Mouse (Mus musculus): ENCODE data around the gene Cd300ld5. TPM values are rescaled to one million over a fixed set of nuclear protein-coding genes. Genes with fewer than 3 reads are reported as not detected.

Cd300ld5 gene
- polyA plus RNA-seq, 1 experiment, result 0.16 TPM

DNA sequence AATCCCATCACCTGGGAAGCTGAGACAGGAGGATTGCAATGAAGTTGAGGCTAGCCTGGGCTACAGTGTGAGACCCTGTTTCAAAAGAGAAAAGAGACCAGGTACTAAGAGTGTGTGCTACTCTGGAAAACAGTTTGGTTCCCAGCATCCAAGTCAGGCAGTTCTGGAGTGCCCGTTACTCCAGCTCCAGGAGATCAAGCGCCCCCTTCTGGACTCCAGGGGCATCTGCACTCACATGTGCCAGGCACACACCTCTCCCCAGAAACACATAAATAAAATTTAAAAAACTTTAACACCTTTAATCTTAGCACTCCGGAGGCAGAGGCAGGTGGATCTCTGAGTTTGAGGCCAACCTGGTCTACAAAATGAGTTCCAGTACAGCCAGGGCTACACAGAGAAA is 43.8 kb upstream of the Cd300ld5 start:
- Histone ChIP-seq H3ac (ENCODE audit: control insufficient read depth, insufficient read length, low read depth) (no peak overlapping the region), H3K4me3 (ENCODE audit: insufficient read depth, poor library complexity, severe bottlenecking) (no peak overlapping the region), H3K79me2 (ENCODE audit: control insufficient read depth, insufficient read depth) (no peaks in the 10 kb centered on the region), H3K79me3 (ENCODE audit: low read depth) (no peaks in the 10 kb centered on the region), H3K27me3 (ENCODE audit: control insufficient read depth, insufficient read depth, insufficient read length) (no peaks in the 10 kb centered on the region), H3K36me3 (ENCODE audit: control insufficient read depth, insufficient read depth) (no peaks in the 10 kb centered on the region)
- no peak for TF ChIP-seq CEBPB (IDR thresholded peaks at IDR 0.05; ENCODE audit: low read depth)

DNA sequence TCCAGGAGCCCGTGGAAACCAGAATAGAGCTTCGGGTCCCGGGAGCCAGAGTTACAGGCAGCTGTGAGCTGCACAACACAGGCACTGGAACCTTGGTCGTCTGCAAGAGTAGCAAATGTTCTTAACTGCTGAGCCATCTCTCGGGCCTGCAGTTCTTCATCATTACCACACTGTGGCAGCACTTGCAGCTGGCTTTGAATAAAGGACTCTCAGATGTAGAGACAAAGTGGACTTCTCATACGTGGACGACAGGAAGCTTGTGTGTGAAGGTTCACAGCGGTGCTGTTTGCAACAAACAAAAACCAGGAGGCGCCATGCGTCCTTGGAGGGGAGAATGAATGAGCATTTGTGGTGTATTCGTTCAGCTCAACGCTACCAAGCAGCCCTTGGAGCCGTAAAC is 43.3 kb upstream of the Cd300ld5 start:
- H3ac ChIP-seq (ENCODE audit: control insufficient read depth, insufficient read length, low read depth), result no peak overlapping the region
- no peaks in the 10 kb centered on the region for H3K27me3 ChIP-seq (ENCODE audit: control insufficient read depth, insufficient read depth, insufficient read length)
- H3K4me3 ChIP-seq (ENCODE audit: insufficient read depth, poor library complexity, severe bottlenecking), result no peak overlapping the region
- no peaks in the 10 kb centered on the region for H3K79me2 ChIP-seq (ENCODE audit: control insufficient read depth, insufficient read depth)
- H3K36me3 ChIP-seq (ENCODE audit: control insufficient read depth, insufficient read depth), result no peaks in the 10 kb centered on the region
- peak; percentile 13 for TF ChIP-seq CTCF (IDR thresholded peaks at IDR 0.05; ENCODE audit: control insufficient read depth, insufficient read depth, insufficient read length)
- no peak for TF ChIP-seq MYOD1 (IDR thresholded peaks at IDR 0.05; ENCODE audit: control insufficient read depth, insufficient read length, low read depth)
- TF ChIP-seq FOSL1 (IDR thresholded peaks at IDR 0.05; ENCODE audit: insufficient read depth, low read length, poor library complexity, severe bottlenecking), result no peak
- TF ChIP-seq MYOG (IDR thresholded peaks at IDR 0.05; ENCODE audit: control insufficient read depth, extremely low read depth, insufficient read length), result no peak
- no peaks in the 10 kb centered on the region for H3K79me3 ChIP-seq (ENCODE audit: low read depth)

DNA sequence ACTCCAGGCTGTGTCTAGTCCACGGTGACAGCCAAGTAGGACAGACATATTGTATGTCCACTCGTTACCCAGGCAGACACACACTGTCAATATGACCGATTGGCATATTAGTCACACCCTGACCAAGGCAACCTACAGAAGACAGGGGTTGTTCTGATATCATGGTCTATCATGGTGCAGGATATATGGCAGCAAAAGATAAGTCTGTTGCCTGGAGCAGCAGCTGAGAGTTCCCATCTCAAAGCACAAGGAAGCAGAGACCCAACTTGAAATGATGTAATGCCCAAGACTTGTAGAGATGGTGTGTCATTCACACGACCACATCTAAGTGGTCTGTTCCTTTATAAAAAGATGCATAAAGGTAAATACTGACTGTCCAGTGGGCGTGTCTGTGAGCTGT is 41.1 kb upstream of the Cd300ld5 start:
- Histone ChIP-seq H3K27me3 (ENCODE audit: control insufficient read depth, insufficient read depth, insufficient read length) (no peaks in the 10 kb centered on the region), H3K79me3 (ENCODE audit: low read depth) (no peaks in the 10 kb centered on the region), H3K79me2 (ENCODE audit: control insufficient read depth, insufficient read depth) (no peaks in the 10 kb centered on the region), H3ac (ENCODE audit: control insufficient read depth, insufficient read length, low read depth) (no peak overlapping the region), H3K4me3 (ENCODE audit: insufficient read depth, poor library complexity, severe bottlenecking) (no peak overlapping the region), H3K36me3 (ENCODE audit: control insufficient read depth, insufficient read depth) (no peaks in the 10 kb centered on the region)
- no peak for TF ChIP-seq MAX (IDR thresholded peaks at IDR 0.05)
- no peak for TF ChIP-seq CEBPB (IDR thresholded peaks at IDR 0.05; ENCODE audit: low read depth)
- no peak for TF ChIP-seq USF1 (IDR thresholded peaks at IDR 0.05; ENCODE audit: low read depth)
- TF ChIP-seq FOSL1 (IDR thresholded peaks at IDR 0.05; ENCODE audit: insufficient read depth, low read length, poor library complexity, severe bottlenecking), result no peak
- TF ChIP-seq CTCF (IDR thresholded peaks at IDR 0.05; ENCODE audit: control insufficient read depth, insufficient read depth, insufficient read length), result no peak
- TF ChIP-seq MYOG (IDR thresholded peaks at IDR 0.05; ENCODE audit: control insufficient read depth, extremely low read depth, insufficient read length), result no peak
- no peak for TF ChIP-seq MYOD1 (IDR thresholded peaks at IDR 0.05; ENCODE audit: control insufficient read depth, insufficient read length, low read depth)

- H3K36me3 ChIP-seq (ENCODE audit: control insufficient read depth, insufficient read depth), result no peaks in the 10 kb centered on the region
- no peak overlapping the region for H3ac ChIP-seq (ENCODE audit: control insufficient read depth, insufficient read length, low read depth)
- H3K79me3 ChIP-seq (ENCODE audit: low read depth), result no peaks in the 10 kb centered on the region
- no peaks in the 10 kb centered on the region for H3K79me2 ChIP-seq (ENCODE audit: control insufficient read depth, insufficient read depth)
- no peak for TF ChIP-seq CEBPB (IDR thresholded peaks at IDR 0.05; ENCODE audit: low read depth)
- TF ChIP-seq MYOG (IDR thresholded peaks at IDR 0.05; ENCODE audit: control insufficient read depth, extremely low read depth, insufficient read length), result no peak
- no peak for TF ChIP-seq CTCF (IDR thresholded peaks at IDR 0.05; ENCODE audit: control insufficient read depth, insufficient read depth, insufficient read length)
- TF ChIP-seq MAX (IDR thresholded peaks at IDR 0.05), result no peak
- TF ChIP-seq FOSL1 (IDR thresholded peaks at IDR 0.05; ENCODE audit: insufficient read depth, low read length, poor library complexity, severe bottlenecking), result no peak
- no peak for TF ChIP-seq USF1 (IDR thresholded peaks at IDR 0.05; ENCODE audit: low read depth)
- no peak overlapping the region for H3K4me3 ChIP-seq (ENCODE audit: insufficient read depth, poor library complexity, severe bottlenecking)
- H3K27me3 ChIP-seq (ENCODE audit: control insufficient read depth, insufficient read depth, insufficient read length), result no peaks in the 10 kb centered on the region
These were observed 39.9 kb upstream of the Cd300ld5 start for GRCm38 (mm10) chr11:115077436-115077835.

DNA sequence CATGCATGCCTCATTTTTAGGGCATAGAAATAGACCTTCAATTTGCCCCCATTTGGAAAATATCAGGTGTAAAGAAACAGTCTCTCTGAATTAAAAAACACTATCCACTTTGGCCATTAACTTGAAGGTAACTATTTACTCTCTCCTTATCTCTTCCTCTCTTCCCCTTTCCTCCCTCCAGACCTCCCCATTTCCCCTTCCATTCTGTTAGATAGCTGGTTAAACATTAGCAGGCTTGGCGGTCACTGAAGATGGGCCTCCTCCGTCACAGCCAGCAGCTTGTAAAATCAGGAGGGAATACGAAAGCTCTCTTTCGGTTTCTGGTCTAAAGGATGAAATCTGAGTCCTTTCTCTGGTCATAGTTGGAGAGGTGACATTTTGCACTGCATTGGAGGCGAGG is 38.3 kb upstream of the Cd300ld5 start:
- no peaks in the 10 kb centered on the region for H3K79me3 ChIP-seq (ENCODE audit: low read depth)
- TF ChIP-seq MYOD1 (IDR thresholded peaks at IDR 0.05; ENCODE audit: control insufficient read depth, insufficient read length, low read depth) (no peak), USF1 (IDR thresholded peaks at IDR 0.05; ENCODE audit: low read depth) (no peak), CEBPB (IDR thresholded peaks at IDR 0.05; ENCODE audit: low read depth) (no peak), MAX (IDR thresholded peaks at IDR 0.05) (no peak), FOSL1 (IDR thresholded peaks at IDR 0.05; ENCODE audit: insufficient read depth, low read length, poor library complexity, severe bottlenecking) (no peak), CTCF (IDR thresholded peaks at IDR 0.05; ENCODE audit: control insufficient read depth, insufficient read depth, insufficient read length) (no peak), MYOG (IDR thresholded peaks at IDR 0.05; ENCODE audit: control insufficient read depth, extremely low read depth, insufficient read length) (no peak)
- H3K36me3 ChIP-seq (ENCODE audit: control insufficient read depth, insufficient read depth), result no peaks in the 10 kb centered on the region
- H3ac ChIP-seq (ENCODE audit: control insufficient read depth, insufficient read length, low read depth), result no peak overlapping the region
- H3K4me3 ChIP-seq (ENCODE audit: insufficient read depth, poor library complexity, severe bottlenecking), result no peak overlapping the region
- H3K79me2 ChIP-seq (ENCODE audit: control insufficient read depth, insufficient read depth), result no peaks in the 10 kb centered on the region
- no peaks in the 10 kb centered on the region for H3K27me3 ChIP-seq (ENCODE audit: control insufficient read depth, insufficient read depth, insufficient read length)

DNA sequence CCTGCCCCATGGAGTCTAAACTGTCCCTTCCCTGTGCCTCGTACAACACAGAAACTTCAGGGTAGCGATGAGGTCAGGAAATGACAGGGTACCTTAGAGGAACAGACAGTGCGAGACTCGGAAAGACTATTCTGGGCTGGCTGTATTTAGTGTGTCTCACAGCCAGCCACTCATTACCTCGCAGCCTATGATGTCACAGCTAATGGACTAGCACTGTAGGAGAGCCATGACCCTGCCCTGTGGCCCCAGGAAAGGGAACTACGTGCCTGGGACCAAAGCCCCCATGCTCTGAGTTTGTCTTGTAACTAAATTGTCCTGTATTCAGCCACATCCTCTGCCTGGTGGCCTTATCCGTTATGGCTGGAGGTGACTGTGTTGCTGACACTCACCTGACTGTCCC is 37.8 kb upstream of the Cd300ld5 start:
- H3K27me3 ChIP-seq (ENCODE audit: control insufficient read depth, insufficient read depth, insufficient read length), result no peaks in the 10 kb centered on the region
- TF ChIP-seq MAX (IDR thresholded peaks at IDR 0.05) (no peak), FOSL1 (IDR thresholded peaks at IDR 0.05; ENCODE audit: insufficient read depth, low read length, poor library complexity, severe bottlenecking) (no peak), MYOG (IDR thresholded peaks at IDR 0.05; ENCODE audit: control insufficient read depth, extremely low read depth, insufficient read length) (no peak)
- no peak overlapping the region for H3K4me3 ChIP-seq (ENCODE audit: insufficient read depth, poor library complexity, severe bottlenecking)

More for the DNA sequence above, 37.8 kb upstream of the Cd300ld5 start:
- no peaks in the 10 kb centered on the region for H3K79me3 ChIP-seq (ENCODE audit: low read depth)
- H3ac ChIP-seq (ENCODE audit: control insufficient read depth, insufficient read length, low read depth), result no peak overlapping the region
- H3K36me3 ChIP-seq (ENCODE audit: control insufficient read depth, insufficient read depth), result no peaks in the 10 kb centered on the region
- no peaks in the 10 kb centered on the region for H3K79me2 ChIP-seq (ENCODE audit: control insufficient read depth, insufficient read depth)
